Mouse (Mus musculus) heart, adult 2 months (tissue): Measurements from ENCODE around the gene Shisa5. TPM values are rescaled to one million over a fixed set of nuclear protein-coding genes. Genes with fewer than 3 reads are reported as not detected.

Experiments
- DNase-seq, 2 experiments: peaks; one replicate each; pipeline ENCODE4 v3.0.0; 2021
- H3K27ac ChIP-seq: fragments of 200-600 bp; 2 replicates; pipeline ENCODE4 v1.8.1; 2022
- H3K27me3 ChIP-seq: fragments of 200-500 bp; 2 replicates; pipeline ENCODE4 v1.6.1; 2012; ENCODE audit warnings: mild to moderate bottlenecking, low read length, inconsistent platforms, mixed read lengths; ENCODE audit not compliant: control insufficient read depth, insufficient read depth
- H3K36me3 ChIP-seq: fragments of 200-500 bp; 2 replicates; pipeline ENCODE4 v1.6.1; 2012; ENCODE audit warnings: low read length, inconsistent platforms; ENCODE audit not compliant: control insufficient read depth, insufficient read depth
- H3K4me1 ChIP-seq: fragments of 200-500 bp; 2 replicates; pipeline ENCODE4 v1.6.1; 2011; ENCODE audit warnings: low read length; ENCODE audit not compliant: control insufficient read depth, insufficient read depth
- H3K4me3 ChIP-seq: fragments of 200-600 bp; 2 replicates; pipeline ENCODE4 v1.8.1; 2022
- H3K79me2 ChIP-seq: fragments of 200-500 bp; replicated peaks from 2 replicates; pipeline ENCODE4 v1.6.1; 2012; ENCODE audit warnings: mild to moderate bottlenecking, inconsistent platforms, low read length, moderate library complexity, mixed read lengths; ENCODE audit not compliant: control insufficient read depth, insufficient read depth
- H3K9ac ChIP-seq: fragments of 200-500 bp; 2 replicates; pipeline ENCODE4 v1.6.1; 2012; ENCODE audit warnings: low read depth, mild to moderate bottlenecking, control low read depth, inconsistent platforms, low read length, mixed read lengths
- CTCF ChIP-seq: fragments of 200-600 bp; IDR thresholded peaks from 2 replicates; pipeline ENCODE4 v1.8.1; 2022; ENCODE audit warnings: antibody characterized with exemption, mild to moderate bottlenecking, moderate library complexity
- EP300 ChIP-seq: fragments of 200-500 bp; IDR thresholded peaks from 2 replicates; pipeline ENCODE4 v1.6.1; 2011; ENCODE audit warnings: low read depth, low read length, control low read depth; ENCODE audit not compliant: insufficient read depth
- POLR2A ChIP-seq: fragments of 200-500 bp; IDR thresholded peaks from 2 replicates; pipeline ENCODE4 v1.6.1; 2011; ENCODE audit warnings: mild to moderate bottlenecking, low read depth, low read length, control low read depth; ENCODE audit not compliant: insufficient read depth
- WGBS: fragments of 180-500 bp; shearing (Covaris S2); methylation state at CpG from one replicate; pipeline ENCODE4 v1.1.7; 2018; 5-methylcytosine and 5-hydroxymethylcytosine counted together
- intact Hi-C: fragments of 180-260 bp; cut with DNase I; formaldehyde crosslinking; loops from one replicate; pipeline ENCODE4 v1.15.1; 2025
- polyA plus RNA-seq: library from polyadenylated mRNA; depleted of rRNA; stranded (reverse); fragments of >200 nt; gene quantifications from 2 replicates; pipeline ENCODE4 v1.2.3, GENCODE M21; 2012
- total RNA-seq, 2 experiments: library from RNA; stranded (reverse); gene quantifications; 2 replicates each; pipeline ENCODE4 v1.2.3; 2021

The Shisa5 gene
- total and polyA plus RNA-seq, 3 experiments = 40.3 to 218 (median 43.2) TPM

DNA sequence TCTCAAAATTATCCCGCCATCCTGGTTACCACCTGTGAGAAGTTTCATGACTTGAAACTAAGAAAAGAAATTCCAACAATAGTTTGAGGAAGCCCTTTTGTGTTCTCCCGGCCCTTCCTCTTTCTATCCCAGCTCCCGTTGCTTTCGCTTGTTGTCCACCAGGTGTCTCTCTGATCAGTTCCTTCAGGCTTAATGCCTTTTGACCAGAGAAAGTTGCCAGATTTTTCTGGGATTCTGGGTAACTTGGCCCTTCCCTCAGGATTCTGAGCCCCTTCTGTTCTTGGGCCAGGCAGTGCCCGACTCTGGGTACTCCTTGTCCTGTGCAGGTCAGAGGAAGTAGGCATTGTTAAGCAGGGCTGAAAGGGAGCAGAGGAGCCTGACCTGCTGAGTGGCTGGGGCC is 49.6 kb downstream of the Shisa5 start:
- DNase-seq = peak in 1 of 2 experiments; percentile 36
- TF ChIP-seq EP300 (no peak), CTCF (peak; percentile 84)
- WGBS = 10% methylated on average over 5 of the region's 5 CpGs
- H3K4me1 ChIP-seq = peaks cover 5% of the 10 kb centered on the region; the same call in 1 of the 2 replicates
- H3K36me3 ChIP-seq = no peaks in the 10 kb centered on the region
- no peak overlapping the region for H3K4me3 ChIP-seq
- no peak overlapping the region for H3K27ac ChIP-seq
- peak overlapping the region; percentile 14; the same call in 1 of the 2 replicates for H3K9ac ChIP-seq
- intact Hi-C loops = loop anchor here (1.0 to 5.0 kb wide), 2 partner anchors 34 to 774 kb away; no protein-coding TSS in a partner anchor
- no peaks in the 10 kb centered on the region for H3K79me2 ChIP-seq
- no peaks in the 10 kb centered on the region for H3K27me3 ChIP-seq

DNA sequence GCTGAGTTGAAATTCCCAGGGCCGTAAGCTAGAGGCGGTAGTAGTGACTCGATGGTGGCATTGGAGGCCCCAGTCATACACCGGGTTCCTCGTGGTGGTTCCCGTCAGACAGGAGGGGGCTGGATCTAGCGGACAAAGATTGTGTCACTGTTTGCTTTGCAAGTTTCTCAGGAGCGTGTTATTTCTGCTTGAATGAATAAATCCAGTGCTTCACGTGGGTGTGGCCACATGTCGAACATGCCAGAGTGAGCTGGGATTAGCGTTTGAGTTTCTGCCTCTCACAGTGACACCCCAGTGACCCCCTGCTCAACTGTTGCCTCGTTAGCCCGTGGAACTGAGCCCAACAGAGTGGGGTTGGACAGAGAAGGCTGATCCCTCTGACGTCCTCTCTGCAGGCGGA is 52.1 kb downstream of the Shisa5 start:
- Histone ChIP-seq H3K27ac (no peak overlapping the region), H3K27me3 (no peaks in the 10 kb centered on the region), H3K4me3 (no peak overlapping the region), H3K4me1 (peaks cover 6% of the 10 kb centered on the region; the same call in 1 of the 2 replicates), H3K79me2 (no peaks in the 10 kb centered on the region), H3K36me3 (no peaks in the 10 kb centered on the region), H3K9ac (no peak overlapping the region)
- WGBS = 86% methylated on average over 15 of the region's 15 CpGs
- no peak for DNase-seq
- intact Hi-C loops = no loop called here
- no peak for TF ChIP-seq EP300
- TF ChIP-seq POLR2A = no peak
- TF ChIP-seq CTCF = no peak

DNA sequence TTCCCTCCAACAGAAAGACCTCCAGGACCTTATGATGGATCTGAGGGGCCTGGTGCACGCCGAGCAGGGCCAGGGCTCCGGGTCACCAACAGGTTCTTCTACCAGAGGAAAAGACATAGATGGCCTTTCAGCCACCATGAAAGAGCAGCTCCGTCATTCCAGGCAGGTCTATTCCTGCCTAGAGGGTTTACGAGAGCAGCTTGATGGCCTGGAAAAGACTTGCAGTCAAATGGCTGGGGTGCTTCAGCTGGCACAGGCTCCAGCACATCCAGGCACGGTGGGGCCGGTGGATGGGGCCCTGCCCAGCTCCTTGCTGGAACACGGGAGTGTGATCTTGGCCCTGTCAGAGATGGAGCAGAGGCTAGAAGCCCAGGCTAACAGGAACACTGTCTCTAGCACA is 53.4 kb downstream of the Shisa5 start:
- TF ChIP-seq EP300 (no peak), CTCF (no peak), POLR2A (no peak)
- Histone ChIP-seq H3K27me3 (no peaks in the 10 kb centered on the region), H3K4me1 (peaks cover 6% of the 10 kb centered on the region; the same call in 1 of the 2 replicates), H3K9ac (no peak overlapping the region), H3K27ac (no peak overlapping the region), H3K79me2 (no peaks in the 10 kb centered on the region), H3K4me3 (no peak overlapping the region), H3K36me3 (no peaks in the 10 kb centered on the region)
- 92% methylated on average over 8 of the region's 8 CpGs for WGBS
- intact Hi-C loops = no loop called here
- no peak for DNase-seq

DNA sequence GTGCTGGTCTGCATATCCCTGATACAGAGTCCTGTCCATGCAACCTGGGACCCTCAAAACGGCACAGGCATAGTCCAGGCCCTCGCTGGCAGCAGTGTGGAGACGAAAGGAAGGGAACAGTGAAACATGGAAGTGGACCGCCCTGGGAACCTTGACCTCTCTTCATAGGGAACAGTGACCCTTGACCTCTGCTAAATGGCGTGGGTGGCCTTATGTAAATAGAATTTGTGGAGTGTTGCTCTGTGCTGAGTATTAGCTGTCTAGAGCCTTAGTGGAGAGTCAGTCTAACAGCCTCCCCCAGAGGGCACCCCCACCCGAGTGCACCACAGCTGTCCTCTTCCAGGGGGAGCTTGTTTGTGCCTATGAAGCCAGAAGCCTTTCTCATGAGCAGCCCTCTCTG is 54.4 kb downstream of the Shisa5 start:
- Histone ChIP-seq H3K27me3 (no peaks in the 10 kb centered on the region), H3K27ac (no peak overlapping the region), H3K9ac (no peak overlapping the region), H3K4me3 (no peak overlapping the region), H3K36me3 (no peaks in the 10 kb centered on the region), H3K79me2 (no peaks in the 10 kb centered on the region), H3K4me1 (peaks cover 6% of the 10 kb centered on the region; the same call in 1 of the 2 replicates)
- DNase-seq = no peak
- intact Hi-C loops = no loop called here
- TF ChIP-seq POLR2A (no peak), CTCF (no peak)
- 74% methylated on average over 6 of the region's 6 CpGs for WGBS

DNA sequence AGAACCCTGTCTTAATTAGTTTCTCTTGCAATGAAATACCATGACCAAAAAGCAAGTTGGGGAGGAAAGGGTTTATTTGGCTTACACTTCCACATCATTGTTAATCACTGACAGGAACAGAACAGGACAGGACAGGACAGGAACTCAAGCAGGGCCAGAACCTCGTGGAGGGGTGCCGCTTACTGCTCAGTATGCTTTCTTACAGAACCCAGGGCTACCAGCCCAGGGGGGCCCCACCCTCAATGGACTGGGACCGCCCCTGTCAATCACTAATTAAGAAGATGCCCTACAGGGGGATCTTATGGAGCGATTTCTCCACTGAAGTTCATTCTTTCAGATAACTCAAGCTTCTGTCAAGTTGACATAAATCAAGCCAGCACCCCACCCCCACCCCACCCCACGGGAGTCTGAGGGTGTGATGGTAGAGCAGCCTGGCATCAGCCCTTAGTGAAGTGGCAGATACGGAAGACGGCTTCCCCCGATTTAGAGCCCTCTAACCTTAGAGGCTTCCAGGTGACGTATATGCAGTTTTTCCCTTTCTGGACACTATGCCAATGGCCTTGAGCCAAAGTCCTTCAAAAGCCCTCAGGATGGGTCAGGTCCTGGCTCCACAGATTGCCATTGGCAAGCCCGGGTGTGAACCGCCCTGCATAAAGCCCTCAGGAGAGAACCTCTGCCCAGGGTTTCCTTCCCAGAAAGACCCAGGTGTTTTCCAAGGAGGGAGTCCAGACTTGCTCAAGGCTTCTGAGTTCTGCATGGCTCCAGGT is 55.6 kb downstream of the Shisa5 start:
- WGBS = 29% methylated on average over 11 of the region's 11 CpGs
- Histone ChIP-seq H3K36me3 (no peaks in the 10 kb centered on the region), H3K9ac (no peak overlapping the region), H3K4me1 (peaks cover 7% of the 10 kb centered on the region), H3K27ac (no peak overlapping the region), H3K27me3 (no peaks in the 10 kb centered on the region), H3K79me2 (no peaks in the 10 kb centered on the region), H3K4me3 (no peak overlapping the region)
- peak in 1 of 2 experiments; percentile 35 for DNase-seq
- intact Hi-C loops = no loop called here
- TF ChIP-seq POLR2A (no peak), EP300 (no peak), CTCF (no peak)

DNA sequence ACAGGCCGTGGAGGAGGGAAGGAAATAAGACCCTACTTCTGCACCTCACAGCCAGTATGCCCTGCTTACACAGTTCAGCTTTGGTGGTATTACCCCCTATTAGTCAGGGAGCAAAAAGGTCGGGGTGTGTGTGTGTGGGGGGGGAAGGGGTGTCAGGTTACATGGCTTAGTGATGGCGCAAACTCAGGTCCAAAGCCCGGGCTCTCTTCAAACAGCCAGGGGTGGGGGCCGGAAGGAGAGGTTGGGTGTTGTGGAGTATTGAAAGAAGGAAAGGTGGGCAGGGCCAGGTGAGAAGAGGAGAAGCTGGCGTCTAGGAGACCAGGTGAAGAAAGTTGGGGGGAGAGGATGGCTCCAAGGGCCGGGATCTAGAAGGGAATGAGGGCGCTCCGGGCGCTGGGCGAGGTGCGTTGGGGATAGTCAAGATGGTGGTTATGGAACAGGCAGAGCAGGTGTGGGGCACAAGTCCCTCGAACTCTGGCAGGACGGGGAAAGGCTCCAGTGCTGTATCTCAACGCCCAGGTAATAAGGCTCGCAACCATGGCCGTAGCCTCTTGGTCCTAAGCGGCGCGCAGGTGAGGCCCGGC is 56.3 kb downstream of the Shisa5 start:
- H3K79me2 ChIP-seq = no peaks in the 10 kb centered on the region
- H3K27ac ChIP-seq = peak overlapping the region; percentile 72
- 10% methylated on average over 21 of the region's 21 CpGs for WGBS
- no peak for DNase-seq
- H3K27me3 ChIP-seq = no peaks in the 10 kb centered on the region
- peaks cover 7% of the 10 kb centered on the region for H3K4me1 ChIP-seq
- no peak for TF ChIP-seq POLR2A
- TF ChIP-seq EP300 = no peak
- no peak for TF ChIP-seq CTCF
- intact Hi-C loops = no loop called here
- H3K9ac ChIP-seq = peak overlapping the region; percentile 41
- H3K36me3 ChIP-seq = no peaks in the 10 kb centered on the region
- H3K4me3 ChIP-seq = peak overlapping the region; percentile 73
